Mouse (Mus musculus) cerebellum, adult 11-12 months (tissue): ENCODE measurements at regions not wholly inside any gene's neighbourhood (a gene's known extent, or its start where the extent isn't known, plus 50 kb on each side); places are given as distances from the start of the nearest gene placed in this dataset.

Source experiments
- DNase-seq: peaks from one replicate; pipeline ENCODE4 v3.0.0; 2022

GRCm38 (mm10) chr5:119588340-119589272, 81.9 kb upstream of the Tbx3 start:
- DNase-seq = no peak

- no peak for DNase-seq
Observed at GRCm38 (mm10) chr5:119591271-119591670, 79.2 kb upstream of the Tbx3 start.

GRCm38 (mm10) chr5:119592891-119593290, 77.6 kb upstream of the Tbx3 start:
- DNase-seq = no peak

- DNase-seq = no peak
Observed at GRCm38 (mm10) chr5:119594541-119594940, 75.9 kb upstream of the Tbx3 start.

GRCm38 (mm10) chr5:119596295-119596993, 74.0 kb upstream of the Tbx3 start:
- no peak for DNase-seq

- no peak for DNase-seq
Observed at GRCm38 (mm10) chr5:119596994-119597391, 73.5 kb upstream of the Tbx3 start.

- DNase-seq = no peak
Observed at GRCm38 (mm10) chr5:119597530-119597929, 72.9 kb upstream of the Tbx3 start.

GRCm38 (mm10) chr5:119598166-119598565, 72.3 kb upstream of the Tbx3 start:
- DNase-seq = no peak

- no peak for DNase-seq
Observed at GRCm38 (mm10) chr5:119601390-119601789, 69.1 kb upstream of the Tbx3 start.

GRCm38 (mm10) chr5:119602001-119602400, 68.5 kb upstream of the Tbx3 start:
- no peak for DNase-seq

GRCm38 (mm10) chr5:119605444-119605843, 65.0 kb upstream of the Tbx3 start:
- no peak for DNase-seq

GRCm38 (mm10) chr5:119613413-119613812, 57.1 kb upstream of the Tbx3 start:
- no peak for DNase-seq

- DNase-seq = no peak
Observed at GRCm38 (mm10) chr5:119613981-119614770, 56.3 kb upstream of the Tbx3 start.

GRCm38 (mm10) chr5:119615681-119616080, 54.8 kb upstream of the Tbx3 start:
- DNase-seq = no peak

GRCm38 (mm10) chr5:119617856-119618255, 52.6 kb upstream of the Tbx3 start:
- no peak for DNase-seq

GRCm38 (mm10) chr5:119619906-119620305, 50.6 kb upstream of the Tbx3 start:
- DNase-seq = no peak
